ENCODE assay signal across 8 mouse cellular contexts in genomic region chr13:55535191-55535590, GRCm38 (mm10). TPM values are rescaled to one million over a fixed set of nuclear protein-coding genes. Genes with fewer than 3 reads are reported as not detected.
DNase-seq lines count a peak whose midpoint lies in the region; ATAC-seq and TF ChIP-seq lines count a peak whose summit lies in the region.

No protein-coding gene starts in this region.

- DNase-seq in heart, adult 8-10 months (ENCODE audit: low spot score), result no peak
- no peak for DNase-seq in G1E (ENCODE audit: low spot score)
- no peak for DNase-seq in hindbrain, embryonic 11.5 days (ENCODE audit: low spot score)
- no peak for DNase-seq in midbrain, embryonic 11.5 days (ENCODE audit: low spot score, missing footprints)
- no peak for DNase-seq in ovary, postnatal 10 days (ENCODE audit: low spot score)
- DNase-seq in left cerebral cortex, postnatal 10 days (ENCODE audit: extremely low spot score in 1 of 2, low spot score in 2 of 2), result no peak
- no peak for DNase-seq in gastrocnemius, adult 18-20 months (ENCODE audit: low spot score)

- peak overlapping the region; percentile 98 for H3K4me3 ChIP-seq in heart, embryonic 13.5 days
- peak overlapping the region; percentile 98 for H3K4me3 ChIP-seq in G1E (ENCODE audit: low read depth, low read length)
- H3K4me3 ChIP-seq in hindbrain, embryonic 11.5 days (ENCODE audit: low read depth, low read length), result peak overlapping the region; percentile 80; the same call in 1 of the 2 replicates
- peak overlapping the region; percentile 94; the same call in 1 of the 2 replicates for H3K4me3 ChIP-seq in midbrain, embryonic 11.5 days (ENCODE audit: low read depth, low read length)

- no peaks in the 10 kb centered on the region for H3K9me3 ChIP-seq in heart, embryonic 13.5 days
- H3K9me3 ChIP-seq in G1E (replicated peaks), result no peaks in the 10 kb centered on the region
- no peaks in the 10 kb centered on the region for H3K9me3 ChIP-seq in hindbrain, embryonic 11.5 days (ENCODE audit: control insufficient read depth, low read length)
- no peaks in the 10 kb centered on the region for H3K9me3 ChIP-seq in midbrain, embryonic 11.5 days (ENCODE audit: control insufficient read depth, low read length)

- peaks cover 16% of the 10 kb centered on the region for H3K4me1 ChIP-seq in heart, embryonic 13.5 days
- H3K4me1 ChIP-seq in G1E (ENCODE audit: insufficient read depth, low read depth, low read length), result peaks cover 21% of the 10 kb centered on the region
- H3K4me1 ChIP-seq in hindbrain, embryonic 11.5 days (replicated peaks; ENCODE audit: control insufficient read depth, insufficient read depth, low read length), result peaks cover 5% of the 10 kb centered on the region; the same call in 1 of the 2 replicates
- peaks cover 6% of the 10 kb centered on the region for H3K4me1 ChIP-seq in midbrain, embryonic 11.5 days (ENCODE audit: control insufficient read depth, insufficient read depth, low read length)

- peaks cover 79% of the 10 kb centered on the region for H3K36me3 ChIP-seq in heart, embryonic 13.5 days
- H3K36me3 ChIP-seq in G1E (replicated peaks), result peaks cover 84% of the 10 kb centered on the region
- H3K36me3 ChIP-seq in hindbrain, embryonic 11.5 days (ENCODE audit: control insufficient read depth, insufficient read depth, low read length), result peaks cover 14% of the 10 kb centered on the region
- H3K36me3 ChIP-seq in midbrain, embryonic 11.5 days (ENCODE audit: control insufficient read depth, insufficient read depth, low read length), result peaks cover 32% of the 10 kb centered on the region

- peak overlapping the region; percentile 97 for H3K4me2 ChIP-seq in heart, embryonic 13.5 days
- peak overlapping the region; percentile 87; the same call in 1 of the 2 replicates for H3K4me2 ChIP-seq in hindbrain, embryonic 11.5 days (replicated peaks; ENCODE audit: low read depth, low read length)
- H3K4me2 ChIP-seq in midbrain, embryonic 11.5 days, result peak overlapping the region; percentile 97

- TF ChIP-seq CTCF in G1E (IDR thresholded peaks at IDR 0.05; ENCODE audit: low read depth, low read length), result no peak

- WGBS in heart, embryonic 13.5 days, result 90% methylated on average over 15 of the region's 15 CpGs
- WGBS in hindbrain, embryonic 11.5 days, result 92% methylated on average over 15 of the region's 15 CpGs
- 93% methylated on average over 15 of the region's 15 CpGs for WGBS in midbrain, embryonic 11.5 days

- ATAC-seq in heart, embryonic 13.5 days (ENCODE audit: extremely low read depth, insufficient number of reproducible peaks, low FRiP score, low TSS enrichment), result no peak
- no peak for ATAC-seq in G1E (ENCODE audit: extremely low read depth, insufficient number of reproducible peaks, low FRiP score, poor library complexity, severe bottlenecking)
- no peak for ATAC-seq in hindbrain, embryonic 11.5 days (ENCODE audit: low FRiP score)
- ATAC-seq in midbrain, embryonic 11.5 days (ENCODE audit: low FRiP score), result no peak

- no peaks in the 10 kb centered on the region for H3K27me3 ChIP-seq in heart, embryonic 13.5 days (replicated peaks)
- H3K27me3 ChIP-seq in G1E (ENCODE audit: insufficient read depth, low read length), result no peaks in the 10 kb centered on the region
- no peaks in the 10 kb centered on the region for H3K27me3 ChIP-seq in hindbrain, embryonic 11.5 days (ENCODE audit: control insufficient read depth, insufficient read depth, low read length)
- H3K27me3 ChIP-seq in midbrain, embryonic 11.5 days (ENCODE audit: control insufficient read depth, insufficient read depth, low read length), result no peaks in the 10 kb centered on the region

- no peak overlapping the region for H3K27ac ChIP-seq in heart, embryonic 13.5 days (replicated peaks)
- no peak overlapping the region for H3K27ac ChIP-seq in hindbrain, embryonic 11.5 days (ENCODE audit: low read depth, low read length)
- no peak overlapping the region for H3K27ac ChIP-seq in midbrain, embryonic 11.5 days (ENCODE audit: low read depth, low read length)

- H3K9ac ChIP-seq in heart, embryonic 13.5 days, result 0 out of 2 replicates have a peak overlapping the region, but pooled peaks have one; percentile 33
- peak overlapping the region; percentile 78; the same call in 1 of the 2 replicates for H3K9ac ChIP-seq in hindbrain, embryonic 11.5 days (ENCODE audit: low read depth, low read length)
- H3K9ac ChIP-seq in midbrain, embryonic 11.5 days (ENCODE audit: low read length), result no peak overlapping the region

- intact Hi-C loops in left cerebral cortex, postnatal 10 days (cut with DNase I), result no loop called here

RNA-seq across cellular contexts. Expression of gene Ddx41, which starts 1.3 kb away (rescaled TPM):
- polyA plus RNA-seq in heart, embryonic 13.5 days (2015; fragmentation: Nextera tagmentation; extraction: Ambion mirVana), result 29.6 and 30.6 TPM in 2 replicates
- total RNA-seq in heart, adult 8-10 months (2022), result 10 to 100 TPM; 11.8 to 17.0 (median 13.7) TPM
- total RNA-seq in G1E (2014; fragmentation: Nextera tagmentation) (51.5 and 60.8 TPM in 2 replicates), G1E (2017) (59.1 and 67.7 TPM in 2 replicates)
- polyA plus RNA-seq in G1E (2012), result 101 and 104 TPM in 2 replicates
- polyA plus RNA-seq in hindbrain, embryonic 11.5 days (2014; fragmentation: Nextera tagmentation; extraction: Ambion mirVana), result 67.6 and 75.0 TPM in 2 replicates
- 66.7 and 73.8 TPM in 2 replicates for polyA plus RNA-seq in midbrain, embryonic 11.5 days (2014; fragmentation: Nextera tagmentation; extraction: Ambion mirVana)
- 10 to 100 TPM; 42.0 to 43.4 TPM for total RNA-seq in left cerebral cortex, postnatal 10 days (2021)
- 10 to 100 TPM in 1 of 2 experiments, 1 to 10 TPM in 1; 9.1 to 12.0 TPM for total RNA-seq in gastrocnemius, adult 18-20 months (2021)

RNA-seq across cellular contexts. Expression of gene Dok3, which starts 6.1 kb away (rescaled TPM):
- 1.1 and 1.2 TPM in 2 replicates for polyA plus RNA-seq in heart, embryonic 13.5 days (2015; fragmentation: Nextera tagmentation; extraction: Ambion mirVana)
- 1 to 10 TPM in 3 of 4 experiments, under 1 TPM in 1; 0.97 to 3.8 (median 1.4) TPM for total RNA-seq in heart, adult 8-10 months (2022)
- total RNA-seq in G1E (2014; fragmentation: Nextera tagmentation), result 1.6 and 1.7 TPM in 2 replicates
- total RNA-seq in G1E (2017), result 8.4 and 8.8 TPM in 2 replicates
- polyA plus RNA-seq in G1E (2012), result 11.6 and 14.4 TPM in 2 replicates
- 2.2 and 2.8 TPM in 2 replicates for polyA plus RNA-seq in hindbrain, embryonic 11.5 days (2014; fragmentation: Nextera tagmentation; extraction: Ambion mirVana)
- 1.9 TPM in 2 replicates for polyA plus RNA-seq in midbrain, embryonic 11.5 days (2014; fragmentation: Nextera tagmentation; extraction: Ambion mirVana)
- total RNA-seq in left cerebral cortex, postnatal 10 days (2021), result 1 to 10 TPM; 4.3 to 4.5 TPM
- 1 to 10 TPM in 1 of 2 experiments, under 1 TPM in 1; 0.93 to 1.0 TPM for total RNA-seq in gastrocnemius, adult 18-20 months (2021)

RNA-seq across cellular contexts. Expression of gene Pdlim7, which starts 21.7 kb away (rescaled TPM):
- polyA plus RNA-seq in heart, embryonic 13.5 days (2015; fragmentation: Nextera tagmentation; extraction: Ambion mirVana), result 402 and 437 TPM in 2 replicates
- total RNA-seq in heart, adult 8-10 months (2022), result 10 to 100 TPM; 38.4 to 49.4 (median 49.0) TPM
- total RNA-seq in G1E (2014; fragmentation: Nextera tagmentation), result 19.9 and 20.0 TPM in 2 replicates
- 8.5 and 13.5 TPM in 2 replicates for total RNA-seq in G1E (2017)
- 52.5 and 61.7 TPM in 2 replicates for polyA plus RNA-seq in G1E (2012)
- polyA plus RNA-seq in hindbrain, embryonic 11.5 days (2014; fragmentation: Nextera tagmentation; extraction: Ambion mirVana), result 135 and 152 TPM in 2 replicates
- polyA plus RNA-seq in midbrain, embryonic 11.5 days (2014; fragmentation: Nextera tagmentation; extraction: Ambion mirVana), result 129 and 140 TPM in 2 replicates
- 10 to 100 TPM; 60.1 to 61.4 TPM for total RNA-seq in left cerebral cortex, postnatal 10 days (2021)
- 100 to 1,000 TPM; 450 to 533 TPM for total RNA-seq in gastrocnemius, adult 18-20 months (2021)

RNA-seq across cellular contexts. Expression of gene Fam193b, which starts 35.7 kb away (rescaled TPM):
- 19.9 and 23.7 TPM in 2 replicates for polyA plus RNA-seq in heart, embryonic 13.5 days (2015; fragmentation: Nextera tagmentation; extraction: Ambion mirVana)
- total RNA-seq in heart, adult 8-10 months (2022), result 10 to 100 TPM; 11.5 to 18.3 (median 13.6) TPM
- total RNA-seq in G1E (2014; fragmentation: Nextera tagmentation) (54.4 and 65.4 TPM in 2 replicates), G1E (2017) (23.3 and 25.8 TPM in 2 replicates)
- polyA plus RNA-seq in G1E (2012), result 57.3 and 68.0 TPM in 2 replicates
- 44.5 and 45.9 TPM in 2 replicates for polyA plus RNA-seq in hindbrain, embryonic 11.5 days (2014; fragmentation: Nextera tagmentation; extraction: Ambion mirVana)
- polyA plus RNA-seq in midbrain, embryonic 11.5 days (2014; fragmentation: Nextera tagmentation; extraction: Ambion mirVana), result 39.9 and 40.8 TPM in 2 replicates
- total RNA-seq in left cerebral cortex, postnatal 10 days (2021), result 10 to 100 TPM; 65.8 to 67.6 TPM
- total RNA-seq in gastrocnemius, adult 18-20 months (2021), result 10 to 100 TPM in 1 of 2 experiments, 1 to 10 TPM in 1; 9.6 to 10.1 TPM

RNA-seq across cellular contexts. Expression of gene Tmed9, which starts 38.3 kb away (rescaled TPM):
- polyA plus RNA-seq in heart, embryonic 13.5 days (2015; fragmentation: Nextera tagmentation; extraction: Ambion mirVana), result 102 and 121 TPM in 2 replicates
- 100 to 1,000 TPM in 1 of 4 experiments, 10 to 100 TPM in 3; 80.6 to 102 (median 90.0) TPM for total RNA-seq in heart, adult 8-10 months (2022)
- total RNA-seq in G1E (2014; fragmentation: Nextera tagmentation), result 46.5 and 56.7 TPM in 2 replicates
- total RNA-seq in G1E (2017), result 100 and 102 TPM in 2 replicates
- polyA plus RNA-seq in G1E (2012), result 149 and 172 TPM in 2 replicates
- polyA plus RNA-seq in hindbrain, embryonic 11.5 days (2014; fragmentation: Nextera tagmentation; extraction: Ambion mirVana), result 50.1 and 63.8 TPM in 2 replicates
- polyA plus RNA-seq in midbrain, embryonic 11.5 days (2014; fragmentation: Nextera tagmentation; extraction: Ambion mirVana), result 50.0 and 50.8 TPM in 2 replicates
- total RNA-seq in left cerebral cortex, postnatal 10 days (2021), result 100 to 1,000 TPM; 118 to 120 TPM
- total RNA-seq in gastrocnemius, adult 18-20 months (2021), result 10 to 100 TPM; 46.0 to 59.5 TPM

Comparison
In these comparisons a context has a peak if more than half of its experiments do, and no peak if none do; other contexts are left out.
1. RNA of gene Pdlim7, which starts 21.7 kb away (total RNA-seq): 450 to 533 TPM in gastrocnemius, adult 18-20 months; 60.1 to 61.4 TPM in left cerebral cortex, postnatal 10 days, 38.4 to 49.4 TPM in heart, adult 8-10 months and 8.5 to 20.0 TPM in G1E; every median in the first group is over 4 times any median in the second.
2. Peak in every context shown above with its lines, with median percentiles within 50 percentile points of each other: H3K4me2 ChIP-seq and H3K4me3 ChIP-seq.